Mouse (Mus musculus) right cerebral cortex, postnatal 36 days (tissue): ENCODE measurements around the gene D7Ertd443e.

Experiments
- DNase-seq, 2 experiments: peaks; one replicate each; pipeline ENCODE4 v3.0.0; 2022; ENCODE audit warnings: low spot score in 2 of 2, mixed read lengths in 1 of 2

Gene D7Ertd443e

DNA sequence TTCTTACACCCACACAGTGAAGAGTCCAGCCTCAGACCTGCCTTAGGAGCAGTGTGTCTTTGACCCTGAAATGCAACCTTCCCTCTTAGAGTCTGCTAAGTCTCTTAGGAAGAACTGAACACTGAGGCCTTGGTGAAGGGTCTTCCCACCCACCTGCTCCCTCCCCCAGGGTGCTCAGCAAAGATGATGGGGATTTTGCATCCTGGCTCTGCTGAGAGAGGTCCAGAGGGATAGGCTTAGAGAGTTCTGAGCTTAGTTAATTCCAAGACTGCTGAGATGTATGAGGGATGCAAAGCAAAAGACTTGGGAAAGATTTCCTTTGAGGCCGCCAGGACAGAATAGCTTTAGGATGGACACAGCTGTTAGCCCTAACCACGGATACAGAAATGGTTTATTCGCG lies 158.4 kb downstream of the D7Ertd443e start:
- DNase-seq, result no peak

DNA sequence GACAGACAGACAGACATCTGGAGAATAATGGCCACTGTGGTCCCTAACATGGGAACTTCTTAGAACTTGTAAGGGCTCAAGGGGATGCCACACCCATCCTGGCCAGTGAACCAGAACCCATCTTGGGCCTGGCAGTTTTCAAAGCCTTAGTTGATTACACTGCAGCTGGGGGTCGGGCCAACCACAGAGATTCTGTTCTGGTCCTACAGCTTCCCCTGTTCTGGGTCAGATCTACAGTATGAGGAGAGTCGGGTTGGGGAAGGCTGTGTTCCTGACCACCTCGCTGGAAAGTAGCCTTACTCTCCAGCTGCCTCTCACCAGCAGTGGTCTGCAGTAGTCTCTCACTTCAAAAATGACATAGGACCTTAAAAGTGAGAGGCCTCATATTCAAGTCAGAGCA lies 159.2 kb downstream of the D7Ertd443e start:
- DNase-seq, result no peak

DNA sequence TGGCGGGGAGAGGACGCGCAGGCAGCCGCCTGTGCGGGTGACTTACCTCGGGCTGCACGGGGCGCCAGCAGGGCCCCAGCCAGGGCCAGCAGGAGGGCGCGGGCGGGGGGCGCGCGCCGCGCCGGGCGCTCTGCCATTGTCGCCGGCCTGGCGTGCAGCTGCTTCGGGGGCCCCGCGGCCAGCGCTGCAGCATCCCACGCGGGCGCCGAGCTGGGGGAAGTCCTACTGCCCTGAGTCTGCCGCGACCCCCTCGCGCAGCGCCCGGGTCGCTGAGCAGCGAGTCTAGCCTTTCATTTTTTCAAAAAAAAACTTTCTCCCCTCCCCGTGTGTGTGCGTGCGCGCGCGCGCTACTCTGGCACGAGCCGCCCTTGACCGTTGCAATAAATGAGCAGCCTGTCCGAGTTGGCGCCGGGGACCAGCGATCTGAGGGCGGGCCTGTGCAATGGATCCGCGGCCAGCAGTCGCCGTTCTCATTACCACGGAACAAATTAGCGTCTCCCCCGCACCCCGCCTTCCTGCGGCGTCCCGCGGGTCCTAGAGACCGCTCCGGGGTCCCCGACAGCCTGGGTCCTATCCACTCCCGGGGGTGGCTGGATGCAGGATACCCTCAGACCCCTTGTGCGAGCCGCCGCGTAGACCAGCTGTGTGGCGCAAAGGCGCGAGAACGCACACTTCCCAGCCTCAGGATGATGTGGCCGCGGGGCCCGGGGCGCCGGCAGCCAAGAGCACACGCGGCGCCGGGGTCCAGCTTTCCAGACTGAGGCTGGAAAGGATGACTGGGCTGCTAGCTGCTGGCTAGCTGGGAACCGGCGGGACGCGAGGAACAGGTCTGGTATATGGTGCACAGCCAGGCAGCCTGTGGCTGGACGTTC lies 160.5 kb downstream of the D7Ertd443e start:
- DNase-seq, result peak in 1 of 2 experiments; percentile 38

GRCm38 (mm10) chr7:134224421-134224740 lies 161.1 kb downstream of the D7Ertd443e start:
- no peak for DNase-seq

- peak; percentile 51 to 72 for DNase-seq
Measured at GRCm38 (mm10) chr7:134223444-134224161, 161.9 kb downstream of the D7Ertd443e start.
